Mouse (Mus musculus): ENCODE measurements around the gene Ppp1r13l.

DNA sequence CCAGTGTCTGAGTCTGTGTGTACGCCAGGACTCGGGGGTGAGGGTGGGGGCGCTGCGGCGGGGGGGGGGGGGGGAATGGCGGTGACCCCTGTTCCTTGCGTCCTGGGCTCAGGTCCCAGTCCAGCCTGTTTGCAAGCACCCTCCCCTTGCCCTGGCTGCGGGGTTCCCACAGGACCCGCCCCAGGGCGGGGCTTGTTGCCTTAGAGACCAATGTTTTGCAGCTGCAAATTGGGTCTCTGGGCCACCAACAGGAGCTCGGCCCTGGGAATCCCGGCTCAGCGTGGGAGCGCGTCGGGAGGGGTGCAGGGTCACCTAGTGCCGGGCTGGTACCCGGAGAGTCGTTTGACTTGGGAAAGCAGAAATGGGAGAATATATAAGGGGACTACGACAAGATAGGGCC lies 33.2 kb upstream of the Ppp1r13l start:
- TF ChIP-seq GATA1 (IDR thresholded peaks at IDR 0.05; ENCODE audit: low read length) (no peak), TAL1 (IDR thresholded peaks at IDR 0.05; ENCODE audit: low read length) (no peak)

All from erythroblast, embryonic 14.5 days (primary cell).